Mouse (Mus musculus) liver, embryonic 14.5 days (tissue): ENCODE data around the gene Dennd6b. TPM values are rescaled to one million over a fixed set of nuclear protein-coding genes. Genes with fewer than 3 reads are reported as not detected.

ENCODE experiments used
- ATAC-seq: fragments of 200-750 bp; cut with Nextera tagmentation; 2 replicates; pipeline ENCODE4 v1.8.0; 2017; ENCODE audit warnings: moderate number of reproducible peaks, mild to moderate bottlenecking, moderate library complexity; ENCODE audit not compliant: insufficient read depth
- DNase-seq, 3 experiments: peaks; one replicate each; pipeline ENCODE4 v3.0.0-alpha.2; 2012 to 2013; ENCODE audit warnings: low read depth in 3 of 3, low spot score in 3 of 3
- H3K27ac ChIP-seq: fragments of 300-500 bp; sonication (generic); 2 replicates; pipeline ENCODE4 v1.5.1; 2014; ENCODE audit warnings: moderate library complexity, mild to moderate bottlenecking, control low read depth, inconsistent platforms
- H3K27me3 ChIP-seq: fragments of 300-500 bp; sonication (generic); 2 replicates; pipeline ENCODE4 v1.6.1; 2014; ENCODE audit warnings: mild to moderate bottlenecking, low read length, moderate library complexity; ENCODE audit not compliant: control insufficient read depth, insufficient read depth
- H3K36me3 ChIP-seq: fragments of 300-500 bp; sonication (generic); replicated peaks from 2 replicates; pipeline ENCODE4 v1.6.1; 2014; ENCODE audit warnings: low read depth; ENCODE audit not compliant: control insufficient read depth, insufficient read depth
- H3K4me1 ChIP-seq, 2 experiments: fragments of 200-500 bp in 1 of 2; fragments of 300-500 bp in 1 of 2; sonication (generic) in 1 of 2; replicated peaks; 2 replicates each; pipeline ENCODE4 v1.6.1; 2012 to 2014; ENCODE audit warnings: antibody characterized with exemption in 1 of 2, inconsistent platforms in 1 of 2, low read length in 1 of 2; ENCODE audit not compliant: control insufficient read depth in 2 of 2, insufficient read depth in 2 of 2
- H3K4me2 ChIP-seq: fragments of 300-500 bp; sonication (generic); 2 replicates; pipeline ENCODE4 v1.6.1; 2014; ENCODE audit warnings: low read depth, mild to moderate bottlenecking, control low read depth, moderate library complexity
- H3K4me3 ChIP-seq, 2 experiments: fragments of 200-500 bp in 1 of 2; fragments of 300-500 bp in 1 of 2; sonication (generic) in 1 of 2; 2 replicates each; pipeline ENCODE4 v1.5.1; 2012 to 2014; ENCODE audit warnings: low read depth in 2 of 2, low read length in 2 of 2, mild to moderate bottlenecking in 2 of 2, control low read depth in 1 of 2, inconsistent platforms in 1 of 2, moderate library complexity in 1 of 2; ENCODE audit not compliant: insufficient read depth in 1 of 2
- H3K9ac ChIP-seq: fragments of 300-500 bp; sonication (generic); replicated peaks from 2 replicates; pipeline ENCODE4 v1.6.1; 2014; ENCODE audit warnings: mild to moderate bottlenecking, control low read depth, moderate library complexity
- H3K9me3 ChIP-seq: fragments of 300-500 bp; sonication (generic); 2 replicates; pipeline ENCODE4 v1.6.1; 2016; ENCODE audit warnings: low read length, mixed read lengths; ENCODE audit not compliant: control insufficient read depth
- CTCF ChIP-seq: IDR thresholded peaks from 2 replicates; pipeline ENCODE4 v1.5.1; 2016; ENCODE audit warnings: antibody characterized with exemption, low read depth, control low read depth
- EP300 ChIP-seq: IDR thresholded peaks from 2 replicates; pipeline ENCODE4 v1.6.1; 2016; ENCODE audit warnings: antibody characterized with exemption, low read depth
- WGBS: fragments of 180-500 bp; shearing (Covaris S2); extraction: QIAGEN DNeasy Blood & Tissue Kit; methylation state at CpG from one replicate; pipeline ENCODE4 v1.1.7; 2014; ENCODE audit not compliant: insufficient replicate concordance; 5-methylcytosine and 5-hydroxymethylcytosine counted together
- polyA plus RNA-seq, 2 experiments: library from polyadenylated mRNA; depleted of rRNA in 1 of 2; stranded (reverse) in 1 of 2; unstranded in 1 of 2; fragments of >200 nt; fragmentation: Nextera tagmentation in 1 of 2; extraction: Ambion mirVana in 1 of 2; gene quantifications; 2 replicates each; pipeline versions ENCODE4 v1.2.1 to v1.2.3; 2012 to 2014

The Dennd6b gene
- polyA plus RNA-seq, 2 experiments: 1.6 to 4.5 TPM

DNA sequence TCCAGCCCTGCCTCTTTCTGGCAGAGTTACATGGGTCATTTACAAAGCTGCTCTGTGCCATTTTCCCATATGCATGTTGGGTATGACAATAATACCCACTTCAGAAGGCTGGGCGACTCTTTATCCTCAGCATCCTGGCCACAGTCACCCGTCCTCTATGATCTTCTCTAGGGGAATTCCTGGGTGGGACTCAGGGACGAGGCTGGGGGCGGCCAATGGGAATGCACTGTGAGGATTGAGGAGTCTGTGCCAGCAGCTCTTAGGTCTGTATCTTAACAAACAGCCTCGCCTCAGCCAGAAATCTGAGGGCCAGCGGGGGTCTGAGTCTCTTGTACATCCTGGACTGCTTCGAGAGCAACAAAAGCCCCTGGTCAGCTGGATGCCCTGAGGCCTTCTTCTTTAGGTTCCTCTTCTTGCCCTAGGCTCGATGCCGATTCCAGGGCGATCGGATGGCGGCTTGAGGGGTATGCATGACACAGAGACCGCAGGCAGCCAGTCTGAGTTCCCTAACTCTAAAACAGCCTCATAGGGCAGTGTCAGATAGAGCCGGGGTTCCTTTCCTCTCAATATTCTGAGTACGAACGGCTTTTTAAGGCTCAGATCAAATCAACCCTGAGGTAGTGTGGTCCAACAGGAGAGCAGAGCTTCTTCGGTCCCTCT is 23.9 kb downstream of the Dennd6b start:
- no peak overlapping the region; the same call in 1 of the 2 replicates for H3K9ac ChIP-seq

DNA sequence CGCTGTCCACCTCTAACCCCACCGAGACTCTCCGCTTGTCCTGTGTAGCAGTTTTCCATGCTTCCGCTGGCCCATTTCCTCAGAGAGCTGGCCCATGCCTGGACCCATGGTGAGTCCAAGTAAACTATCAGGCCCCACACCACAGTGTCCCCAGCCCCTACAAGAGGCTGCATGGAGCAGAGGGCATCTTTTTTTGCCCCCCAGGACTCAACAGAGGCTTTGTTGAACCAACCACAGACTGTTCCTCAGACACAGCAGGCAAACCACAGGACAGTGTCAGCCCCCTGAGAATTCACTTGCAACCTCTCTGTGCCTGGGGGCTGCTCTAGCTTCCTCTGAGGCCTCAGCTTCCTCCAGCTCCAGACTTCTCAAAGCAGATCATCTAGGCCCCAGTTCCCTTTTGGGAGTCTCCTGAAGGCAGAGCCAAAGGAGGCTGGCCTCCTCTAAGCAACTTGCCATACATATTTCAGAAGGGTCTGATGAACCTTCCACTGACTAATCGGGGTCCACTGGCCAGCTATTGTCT is 24.7 kb downstream of the Dennd6b start:
- H3K9me3 ChIP-seq: no peaks in the 10 kb centered on the region
- no peak for ATAC-seq
- H3K27ac ChIP-seq: no peak overlapping the region
- peaks cover 22% of the 10 kb centered on the region for H3K27me3 ChIP-seq
- H3K9ac ChIP-seq: no peak overlapping the region
- H3K4me2 ChIP-seq: no peak overlapping the region
- TF ChIP-seq EP300: no peak
- TF ChIP-seq CTCF: no peak
- no peak for DNase-seq
- peaks cover 0 to 19% of the 10 kb centered on the region in 2 experiments; a peak in 3 of 4 replicates for H3K4me1 ChIP-seq
- H3K36me3 ChIP-seq: no peaks in the 10 kb centered on the region
- H3K4me3 ChIP-seq: no peak overlapping the region
- 70% methylated on average over 5 of the region's 5 CpGs for WGBS

More for the DNA sequence above, 23.9 kb downstream of the Dennd6b start:
- Histone ChIP-seq H3K4me2 (peak overlapping the region; percentile 68), H3K4me3 (peak overlapping the region; percentile 38 to 55), H3K9me3 (no peaks in the 10 kb centered on the region), H3K27me3 (peaks cover 22% of the 10 kb centered on the region), H3K27ac (no peak overlapping the region), H3K4me1 (peaks cover 0 to 27% of the 10 kb centered on the region in 2 experiments; a peak in 3 of 4 replicates), H3K36me3 (no peaks in the 10 kb centered on the region)
- DNase-seq: no peak
- WGBS: 31% methylated on average over 17 of the region's 17 CpGs
- no peak for TF ChIP-seq CTCF
- no peak for TF ChIP-seq EP300
- ATAC-seq: no peak

DNA sequence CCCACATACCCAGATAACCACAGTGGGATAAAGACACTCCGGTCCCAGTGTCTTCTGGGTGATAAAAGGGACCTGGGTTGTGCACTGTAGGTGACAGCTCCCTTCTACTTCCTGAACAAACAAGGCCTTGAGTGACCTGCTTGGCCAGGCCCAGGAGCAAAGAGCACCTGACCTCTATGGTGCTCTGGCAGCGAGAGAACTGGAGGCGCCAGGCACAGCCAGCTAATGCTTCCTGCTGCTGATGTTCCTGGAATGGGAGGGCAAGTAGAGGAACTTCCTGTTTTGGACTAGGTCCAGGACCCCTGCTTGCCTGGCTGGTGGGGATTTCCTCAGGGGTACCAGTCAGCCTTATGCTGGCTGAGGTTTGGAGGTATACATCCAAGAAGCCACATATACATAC is 26.2 kb downstream of the Dennd6b start:
- Histone ChIP-seq H3K4me1 (peaks cover 0 to 13% of the 10 kb centered on the region in 2 experiments; a peak in 2 of 4 replicates), H3K27me3 (peaks cover 22% of the 10 kb centered on the region), H3K4me2 (no peak overlapping the region), H3K36me3 (no peaks in the 10 kb centered on the region; the same call in 1 of the 2 replicates), H3K4me3 (no peak overlapping the region), H3K9ac (no peak overlapping the region), H3K27ac (no peak overlapping the region), H3K9me3 (no peaks in the 10 kb centered on the region)
- TF ChIP-seq EP300: no peak
- TF ChIP-seq CTCF: no peak
- WGBS: 27% methylated on average over 3 of the region's 3 CpGs
- DNase-seq (no peak), ATAC-seq (peak; percentile 24; the same call in 1 of the 2 replicates)

DNA sequence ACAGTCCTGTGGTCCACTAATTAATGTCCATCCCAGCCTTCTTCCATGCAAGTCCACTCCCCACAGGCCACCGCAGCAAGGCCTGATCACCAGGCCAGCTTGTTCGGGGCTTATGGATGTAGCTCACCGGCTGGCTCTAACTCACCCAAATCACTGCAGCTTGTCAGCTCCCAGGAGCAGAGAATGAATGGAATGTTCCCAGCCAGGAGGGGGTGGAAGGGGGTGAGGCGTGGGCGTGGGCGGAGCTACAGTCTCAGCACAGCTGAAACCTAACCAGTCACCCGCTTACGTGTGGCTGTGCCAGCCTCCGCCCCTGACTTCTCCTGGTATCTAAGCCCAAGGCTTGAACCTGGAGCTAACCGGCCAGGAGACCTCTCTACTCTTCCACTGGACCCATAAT is 26.9 kb downstream of the Dennd6b start:
- TF ChIP-seq CTCF: no peak
- no peak for TF ChIP-seq EP300
- no peak overlapping the region for H3K4me2 ChIP-seq
- H3K4me1 ChIP-seq: peaks cover 0 to 11% of the 10 kb centered on the region in 2 experiments; a peak in 2 of 4 replicates

DNA sequence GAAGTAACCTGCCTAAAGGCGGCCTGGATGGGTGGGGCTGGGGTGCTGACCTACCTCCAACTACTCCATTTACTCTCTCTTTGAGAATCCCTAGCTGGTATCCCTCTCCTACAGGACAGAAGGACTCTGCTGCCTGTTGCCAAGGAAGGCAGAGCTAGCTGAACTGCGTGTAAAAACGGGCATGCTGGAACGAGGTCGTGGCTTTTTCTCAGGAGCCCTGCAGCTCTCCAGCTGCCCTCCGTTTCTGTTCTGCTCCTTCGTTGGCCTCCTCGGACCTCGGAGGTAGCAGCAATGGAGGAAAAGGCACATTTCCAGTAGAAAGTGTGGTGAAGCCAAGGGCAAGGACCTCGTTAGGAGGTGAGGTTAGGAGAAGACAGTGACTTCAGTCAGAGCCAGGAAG is 27.4 kb downstream of the Dennd6b start:
- WGBS: 57% methylated on average over 10 of the region's 10 CpGs
- DNase-seq (no peak), ATAC-seq (no peak)
- Histone ChIP-seq H3K9me3 (no peaks in the 10 kb centered on the region), H3K27ac (no peak overlapping the region), H3K27me3 (peaks cover 18% of the 10 kb centered on the region), H3K4me2 (no peak overlapping the region), H3K4me3 (no peak overlapping the region), H3K36me3 (no peaks in the 10 kb centered on the region; the same call in 1 of the 2 replicates), H3K4me1 (peaks cover 0 to 11% of the 10 kb centered on the region in 2 experiments; a peak in 2 of 4 replicates), H3K9ac (no peak overlapping the region)
- no peak for TF ChIP-seq CTCF
- TF ChIP-seq EP300: no peak

More for the DNA sequence above, 26.9 kb downstream of the Dennd6b start:
- Histone ChIP-seq H3K9ac (no peak overlapping the region), H3K4me3 (no peak overlapping the region), H3K27ac (no peak overlapping the region), H3K27me3 (peaks cover 22% of the 10 kb centered on the region), H3K9me3 (no peaks in the 10 kb centered on the region), H3K36me3 (no peaks in the 10 kb centered on the region; the same call in 1 of the 2 replicates)
- ATAC-seq: no peak
- no peak for DNase-seq
- 58% methylated on average over 10 of the region's 10 CpGs for WGBS
